Comparison of ENCODE assay signal across 7 mouse cellular contexts in the genomic region with DNA sequence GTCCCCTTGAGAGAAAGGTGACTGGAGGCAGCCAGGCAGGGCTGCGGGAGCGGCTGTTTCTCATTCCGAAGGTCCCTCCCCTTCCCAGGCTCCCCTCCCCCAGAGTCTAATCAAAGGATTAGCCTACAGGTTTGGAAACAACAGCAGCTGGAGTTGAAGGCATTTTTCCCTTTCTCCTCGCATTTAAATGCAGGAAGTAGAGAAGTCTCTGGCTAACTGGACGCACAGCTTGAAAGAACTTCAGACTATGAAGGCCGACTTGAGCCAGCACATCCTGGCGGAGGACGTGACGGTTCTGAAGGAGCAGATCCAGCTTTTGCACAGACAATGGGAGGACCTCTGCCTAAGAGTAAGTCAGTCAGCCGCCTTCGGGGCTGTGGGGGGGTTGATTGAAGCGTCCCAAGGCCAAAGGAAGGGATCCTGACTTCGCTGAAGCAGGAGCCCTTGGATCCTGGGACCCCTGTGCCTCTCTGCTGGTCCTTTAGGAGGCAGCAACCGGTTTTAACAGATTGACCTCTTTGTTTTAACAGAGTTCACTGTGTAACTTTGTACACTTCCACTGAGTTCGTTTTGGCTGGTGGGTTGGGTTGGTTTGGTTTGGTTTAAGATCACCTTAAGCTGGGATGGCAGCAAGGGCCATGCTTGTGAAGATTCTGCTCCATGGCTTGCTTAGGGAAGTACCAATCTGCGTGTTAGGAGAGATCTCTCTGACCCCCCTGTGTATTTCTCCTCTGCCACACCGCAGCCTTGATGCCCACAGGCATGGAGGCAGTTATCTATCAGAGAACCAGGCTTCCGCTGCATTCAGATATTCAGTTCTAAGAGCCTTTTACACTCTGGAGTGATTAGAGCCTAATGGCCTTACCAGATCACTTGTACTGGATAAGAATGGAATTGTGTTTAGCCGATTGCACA.
DNase-seq lines count a peak whose midpoint lies in the region; ATAC-seq lines count a peak whose summit lies in the region.

No protein-coding gene starts in this region.

- H3K4me2 ChIP-seq in embryonic facial prominence, embryonic 12.5 days (replicated peaks) = peak overlapping the region; percentile 46

- DNase-seq in ZHBTc4 (ENCODE audit: low read depth, low spot score) = peak; percentile 95
- DNase-seq in hindbrain, embryonic 10.5 days (ENCODE audit: low spot score) = peak; percentile 61
- DNase-seq in midbrain, embryonic 10.5 days (ENCODE audit: low spot score) = peak; percentile 68
- no peak for DNase-seq in adrenal gland, postnatal 14 days
- no peak for DNase-seq in right cerebral cortex, postnatal 14 days
- no peak for DNase-seq in layer of hippocampus, postnatal 10 days (ENCODE audit: low spot score in 2 of 2)

- peak overlapping the region; percentile 91 for H3K27ac ChIP-seq in embryonic facial prominence, embryonic 12.5 days
- H3K27ac ChIP-seq in hindbrain, embryonic 10.5 days = peak overlapping the region; percentile 88
- peak overlapping the region; percentile 89 for H3K27ac ChIP-seq in midbrain, embryonic 10.5 days (replicated peaks)

- H3K27me3 ChIP-seq in embryonic facial prominence, embryonic 12.5 days = no peaks in the 10 kb centered on the region
- no peaks in the 10 kb centered on the region for H3K27me3 ChIP-seq in hindbrain, embryonic 10.5 days (ENCODE audit: insufficient read depth, poor library complexity, severe bottlenecking)
- no peaks in the 10 kb centered on the region for H3K27me3 ChIP-seq in midbrain, embryonic 10.5 days (ENCODE audit: low read depth, poor library complexity, severe bottlenecking)

- H3K4me1 ChIP-seq in embryonic facial prominence, embryonic 12.5 days = peaks cover 24% of the 10 kb centered on the region
- peaks cover 28% of the 10 kb centered on the region for H3K4me1 ChIP-seq in hindbrain, embryonic 10.5 days (replicated peaks)
- peaks cover 38% of the 10 kb centered on the region for H3K4me1 ChIP-seq in midbrain, embryonic 10.5 days

- ATAC-seq in embryonic facial prominence, embryonic 12.5 days (ENCODE audit: insufficient number of reproducible peaks, insufficient read depth, low FRiP score, low TSS enrichment) = peak; percentile 61

- H3K9ac ChIP-seq in embryonic facial prominence, embryonic 12.5 days = peak overlapping the region; percentile 61

- peaks cover 27% of the 10 kb centered on the region for H3K36me3 ChIP-seq in embryonic facial prominence, embryonic 12.5 days
- H3K36me3 ChIP-seq in hindbrain, embryonic 10.5 days = peaks cover 66% of the 10 kb centered on the region
- H3K36me3 ChIP-seq in midbrain, embryonic 10.5 days = peaks cover 44% of the 10 kb centered on the region

- no peaks in the 10 kb centered on the region for H3K9me3 ChIP-seq in embryonic facial prominence, embryonic 12.5 days
- no peaks in the 10 kb centered on the region for H3K9me3 ChIP-seq in hindbrain, embryonic 10.5 days
- H3K9me3 ChIP-seq in midbrain, embryonic 10.5 days (replicated peaks) = no peaks in the 10 kb centered on the region

- 2% methylated on average over 19 of the region's 19 CpGs for whole genome bisulfite sequencing in embryonic facial prominence, embryonic 12.5 days
- WGBS in hindbrain, embryonic 10.5 days = 6% methylated on average over 19 of the region's 19 CpGs
- WGBS in midbrain, embryonic 10.5 days = under 1% methylated on average over 19 of the region's 19 CpGs

- H3K4me3 ChIP-seq in embryonic facial prominence, embryonic 12.5 days = peak overlapping the region; percentile 39
- H3K4me3 ChIP-seq in hindbrain, embryonic 10.5 days = peak overlapping the region; percentile 48
- peak overlapping the region; percentile 54 for H3K4me3 ChIP-seq in midbrain, embryonic 10.5 days

Comparison
In these comparisons a context has a peak if more than half of its experiments do, and no peak if none do; other contexts are left out.
1. DNase-seq: peak in ZHBTc4 (single experiment), hindbrain, embryonic 10.5 days (single experiment) and midbrain, embryonic 10.5 days (single experiment); none in adrenal gland, postnatal 14 days (single experiment), right cerebral cortex, postnatal 14 days (single experiment) and layer of hippocampus, postnatal 10 days (0 of 2).
2. Peak in every context shown above with its lines, with median percentiles within 50 percentile points of each other: H3K27ac ChIP-seq and H3K4me3 ChIP-seq.